Mouse (Mus musculus): ENCODE results near the gene Olfr1404.

DNA sequence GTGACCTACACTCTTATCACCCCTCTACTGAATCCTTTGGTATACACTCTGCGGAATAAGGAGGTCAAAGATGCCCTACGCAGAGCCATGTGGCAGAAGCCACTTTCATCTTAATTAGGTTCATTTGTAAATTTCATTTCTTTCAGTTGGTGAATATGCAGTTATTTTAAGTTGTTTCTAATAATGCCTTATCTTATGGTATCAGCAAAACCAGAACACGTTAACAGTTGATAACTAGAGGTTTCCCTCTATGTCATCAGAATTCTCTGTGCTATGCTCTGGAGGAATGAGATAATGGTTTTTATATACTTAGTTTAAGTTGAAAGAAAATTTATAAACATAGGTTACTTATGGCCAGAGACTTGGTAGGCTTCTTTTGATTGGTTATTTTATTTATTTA, 4.3 kb downstream of the Olfr1404 start:
- TF ChIP-seq CTCF (IDR thresholded peaks at IDR 0.05; ENCODE audit: borderline replicate concordance, control insufficient read depth, extremely low read depth, insufficient read depth, low read length, poor library complexity) = no peak
- no peak for TF ChIP-seq POLR2A (IDR thresholded peaks at IDR 0.05; ENCODE audit: control insufficient read depth, extremely low read depth, insufficient read depth, low read length, poor library complexity)
